Mouse (Mus musculus) embryonic facial prominence, embryonic 14.5 days (tissue): ENCODE results near the gene Aftph. TPM values are rescaled to one million over a fixed set of nuclear protein-coding genes. Genes with fewer than 3 reads are reported as not detected.

Experiments used
- ATAC-seq: fragments of 200-750 bp; cut with Nextera tagmentation; 2 replicates; pipeline ENCODE4 v1.8.0; 2017; ENCODE audit warnings: low read depth, moderate number of reproducible peaks, moderate TSS enrichment
- DNase-seq: peaks from one replicate; pipeline ENCODE4 v3.0.0-alpha.2; 2015; ENCODE audit warnings: low spot score
- H3K27ac ChIP-seq: fragments of 300-500 bp; sonication (generic); replicated peaks from 2 replicates; pipeline ENCODE4 v1.5.1; 2014; ENCODE audit warnings: low read depth, mild to moderate bottlenecking, low read length, moderate library complexity
- H3K27me3 ChIP-seq: fragments of 300-500 bp; sonication (generic); replicated peaks from 2 replicates; pipeline ENCODE4 v1.6.1; 2014; ENCODE audit warnings: low read length; ENCODE audit not compliant: control insufficient read depth, insufficient read depth
- H3K36me3 ChIP-seq: fragments of 300-500 bp; sonication (generic); 2 replicates; pipeline ENCODE4 v1.6.1; 2014; ENCODE audit warnings: low read length, mixed read lengths; ENCODE audit not compliant: control insufficient read depth, insufficient read depth
- H3K4me1 ChIP-seq: fragments of 300-500 bp; sonication (generic); 2 replicates; pipeline ENCODE4 v1.6.1; 2014; ENCODE audit warnings: antibody characterized with exemption, low read length; ENCODE audit not compliant: control insufficient read depth, insufficient read depth
- H3K4me2 ChIP-seq: fragments of 300-500 bp; sonication (generic); 2 replicates; pipeline ENCODE4 v1.6.1; 2014; ENCODE audit warnings: low read depth, mild to moderate bottlenecking, low read length, moderate library complexity, mixed read lengths
- H3K4me3 ChIP-seq: fragments of 300-500 bp; sonication (generic); 2 replicates; pipeline ENCODE4 v1.5.1; 2014; ENCODE audit warnings: low read depth, mild to moderate bottlenecking, low read length
- H3K9ac ChIP-seq: fragments of 300-500 bp; sonication (generic); 2 replicates; pipeline ENCODE4 v1.6.1; 2014; ENCODE audit warnings: low read depth, mild to moderate bottlenecking, low read length, moderate library complexity, mixed read lengths
- H3K9me3 ChIP-seq: fragments of 300-500 bp; sonication (generic); 2 replicates; pipeline ENCODE4 v1.6.1; 2016; ENCODE audit warnings: low read length; ENCODE audit not compliant: control insufficient read depth
- WGBS: fragments of 180-500 bp; shearing (Covaris S2); extraction: QIAGEN DNeasy Blood & Tissue Kit; methylation state at CpG from one replicate; pipeline ENCODE4 v1.1.7; 2014; 5-methylcytosine and 5-hydroxymethylcytosine counted together
- polyA plus RNA-seq: library from polyadenylated mRNA; unstranded; fragments of >200 nt; fragmentation: Nextera tagmentation; extraction: Ambion mirVana; gene quantifications from 2 replicates; pipeline ENCODE4 v1.2.1, GENCODE M21; 2014

Aftph gene
- polyA plus RNA-seq: 18.6 and 21.3 TPM in 2 replicates

- no peaks in the 10 kb centered on the region for H3K27me3 ChIP-seq
- peak within 1 kb of the TSS; percentile 91 for H3K4me2 ChIP-seq
- no peaks in the 10 kb centered on the region for H3K9me3 ChIP-seq
- WGBS: under 1% methylated on average over 51 of the region's 81 CpGs
- H3K9ac ChIP-seq: peak within 1 kb of the TSS; percentile 89
- DNase-seq: peak; percentile 99
- H3K27ac ChIP-seq: peak within 1 kb of the TSS; percentile 97
- peak; percentile 98 for ATAC-seq
- peak within 1 kb of the TSS; percentile 96 for H3K4me3 ChIP-seq
- H3K36me3 ChIP-seq: no peaks in the 10 kb centered on the region
- no peaks in the 10 kb centered on the region for H3K4me1 ChIP-seq
These were observed at the start of gene Aftph for GRCm38 (mm10) chr11:20741201-20742100. Gene Aftph (minus strand): TSS chr11:20741589.

GRCm38 (mm10) chr11:20789015-20789414 lies 47.6 kb upstream of the Aftph start:
- Histone ChIP-seq H3K9me3 (0 out of 2 replicates have a peak, but pooled peaks cover 4% of the 10 kb centered on the region), H3K4me3 (no peak overlapping the region), H3K9ac (no peak overlapping the region), H3K4me2 (no peak overlapping the region), H3K36me3 (no peaks in the 10 kb centered on the region), H3K27me3 (no peaks in the 10 kb centered on the region), H3K27ac (no peak overlapping the region), H3K4me1 (no peaks in the 10 kb centered on the region)
- no peak for ATAC-seq
- WGBS: 58% methylated on average over 1 of the region's 1 CpGs
- DNase-seq: no peak

GRCm38 (mm10) chr11:20788070-20788469 lies 46.7 kb upstream of the Aftph start:
- DNase-seq: no peak

GRCm38 (mm10) chr11:20786191-20786590 lies 44.8 kb upstream of the Aftph start:
- Histone ChIP-seq H3K4me1 (no peaks in the 10 kb centered on the region), H3K27ac (no peak overlapping the region), H3K36me3 (no peaks in the 10 kb centered on the region), H3K9ac (no peak overlapping the region), H3K4me3 (no peak overlapping the region), H3K27me3 (no peaks in the 10 kb centered on the region), H3K4me2 (no peak overlapping the region), H3K9me3 (0 out of 2 replicates have a peak, but pooled peaks cover 4% of the 10 kb centered on the region)
- WGBS: 61% methylated on average over 2 of the region's 2 CpGs
- no peak for ATAC-seq
- no peak for DNase-seq

More at GRCm38 (mm10) chr11:20788070-20788469, 46.7 kb upstream of the Aftph start:
- Histone ChIP-seq H3K4me3 (no peak overlapping the region), H3K9me3 (0 out of 2 replicates have a peak, but pooled peaks cover 4% of the 10 kb centered on the region), H3K4me2 (no peak overlapping the region), H3K36me3 (no peaks in the 10 kb centered on the region), H3K27me3 (no peaks in the 10 kb centered on the region), H3K27ac (no peak overlapping the region), H3K9ac (no peak overlapping the region), H3K4me1 (no peaks in the 10 kb centered on the region)
- ATAC-seq: no peak
- WGBS: 64% methylated on average over 3 of the region's 3 CpGs

- no peak for DNase-seq
- Histone ChIP-seq H3K9ac (no peak overlapping the region), H3K9me3 (0 out of 2 replicates have a peak, but pooled peaks cover 4% of the 10 kb centered on the region), H3K36me3 (no peaks in the 10 kb centered on the region), H3K27ac (no peak overlapping the region), H3K27me3 (no peaks in the 10 kb centered on the region), H3K4me3 (no peak overlapping the region), H3K4me2 (no peak overlapping the region), H3K4me1 (no peaks in the 10 kb centered on the region)
- ATAC-seq: no peak
- 74% methylated on average over 1 of the region's 1 CpGs for WGBS
These were observed 43.8 kb upstream of the Aftph start for GRCm38 (mm10) chr11:20785186-20785585.

GRCm38 (mm10) chr11:20784776-20785175 lies 43.4 kb upstream of the Aftph start:
- no peaks in the 10 kb centered on the region for H3K36me3 ChIP-seq
- DNase-seq (no peak), ATAC-seq (no peak)
- no peak overlapping the region for H3K9ac ChIP-seq
- no peak overlapping the region for H3K4me3 ChIP-seq
- 0 out of 2 replicates have a peak, but pooled peaks cover 4% of the 10 kb centered on the region for H3K9me3 ChIP-seq
- H3K27me3 ChIP-seq: no peaks in the 10 kb centered on the region
- no peak overlapping the region for H3K27ac ChIP-seq
- no peak overlapping the region for H3K4me2 ChIP-seq
- H3K4me1 ChIP-seq: no peaks in the 10 kb centered on the region
- WGBS: 76% methylated on average over 6 of the region's 6 CpGs

GRCm38 (mm10) chr11:20783467-20783866 lies 42.1 kb upstream of the Aftph start:
- no peak overlapping the region for H3K9ac ChIP-seq
- no peak for ATAC-seq
- WGBS: 91% methylated on average over 1 of the region's 1 CpGs
- no peaks in the 10 kb centered on the region for H3K36me3 ChIP-seq
- H3K27ac ChIP-seq: no peak overlapping the region
- H3K27me3 ChIP-seq: no peaks in the 10 kb centered on the region
- no peak overlapping the region for H3K4me3 ChIP-seq
- no peak for DNase-seq
- 0 out of 2 replicates have a peak, but pooled peaks cover 4% of the 10 kb centered on the region for H3K9me3 ChIP-seq
- no peaks in the 10 kb centered on the region for H3K4me1 ChIP-seq
- H3K4me2 ChIP-seq: no peak overlapping the region

- Histone ChIP-seq H3K27me3 (no peaks in the 10 kb centered on the region), H3K9me3 (0 out of 2 replicates have a peak, but pooled peaks cover 4% of the 10 kb centered on the region), H3K4me1 (no peaks in the 10 kb centered on the region), H3K9ac (no peak overlapping the region), H3K36me3 (no peaks in the 10 kb centered on the region), H3K4me3 (no peak overlapping the region), H3K27ac (no peak overlapping the region), H3K4me2 (no peak overlapping the region)
- WGBS: 56% methylated on average over 2 of the region's 2 CpGs
- DNase-seq: no peak
- no peak for ATAC-seq
These were observed 41.2 kb upstream of the Aftph start for GRCm38 (mm10) chr11:20782620-20783019.
